Mouse (Mus musculus): ENCODE measurements around the gene Ltbp2.

DNA sequence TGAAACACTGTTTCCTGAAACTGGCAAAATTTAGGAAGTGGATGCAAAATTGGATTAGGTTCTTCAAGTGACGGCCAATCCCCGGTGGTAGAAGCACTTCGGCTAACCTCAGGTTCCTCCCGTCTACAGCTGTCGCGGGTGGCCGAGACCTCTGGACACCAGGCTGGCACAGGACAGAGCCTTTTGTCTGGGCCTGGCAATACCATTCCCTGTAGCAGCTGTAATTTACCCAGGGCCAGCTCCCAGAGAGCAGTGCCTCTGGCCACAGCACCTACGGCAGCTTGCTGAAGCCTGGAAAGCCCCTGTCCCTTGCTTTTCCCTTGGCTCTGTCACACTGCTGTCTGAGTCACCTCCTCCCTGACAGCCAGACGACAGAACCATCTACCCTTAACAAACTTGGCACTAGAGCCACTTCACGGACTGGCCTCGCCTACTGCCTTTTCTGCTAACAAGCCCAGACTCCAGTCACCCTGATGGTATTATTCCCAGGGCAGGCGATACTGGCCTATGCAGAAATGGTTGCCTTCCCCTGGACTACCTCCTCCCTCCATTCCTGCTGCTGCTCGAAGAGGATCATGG, 74.7 kb downstream of the Ltbp2 start:
- no peak for TF ChIP-seq CTCF (IDR thresholded peaks at IDR 0.05; ENCODE audit: control insufficient read depth, insufficient read depth, low read length)
- no peak for TF ChIP-seq POLR2A (IDR thresholded peaks at IDR 0.05; ENCODE audit: borderline replicate concordance, control insufficient read depth, low read depth, low read length)
